Mouse (Mus musculus) hindbrain, embryonic 15.5 days (tissue): ENCODE data around the gene Usp35. TPM values are rescaled to one million over a fixed set of nuclear protein-coding genes. Genes with fewer than 3 reads are reported as not detected.

ENCODE experiments used
- ATAC-seq: fragments of 200-750 bp; cut with Nextera tagmentation; 2 replicates; pipeline ENCODE4 v1.8.0; 2017; ENCODE audit warnings: low read depth, moderate number of reproducible peaks, moderate TSS enrichment; ENCODE audit not compliant: low FRiP score
- H3K27ac ChIP-seq: fragments of 300-500 bp; sonication (generic); replicated peaks from 2 replicates; pipeline ENCODE4 v1.5.1; 2015; ENCODE audit warnings: mild to moderate bottlenecking, inconsistent platforms
- H3K27me3 ChIP-seq: fragments of 300-500 bp; sonication (generic); 2 replicates; pipeline ENCODE4 v1.6.1; 2015; ENCODE audit warnings: control low read depth, inconsistent platforms
- H3K36me3 ChIP-seq: fragments of 300-500 bp; sonication (generic); 2 replicates; pipeline ENCODE4 v1.6.1; 2015; ENCODE audit warnings: control low read depth, inconsistent platforms
- H3K4me1 ChIP-seq: fragments of 300-500 bp; sonication (generic); replicated peaks from 2 replicates; pipeline ENCODE4 v1.6.1; 2015; ENCODE audit warnings: control low read depth, inconsistent platforms
- H3K4me2 ChIP-seq: fragments of 300-500 bp; sonication (generic); 2 replicates; pipeline ENCODE4 v1.6.1; 2015; ENCODE audit warnings: moderate library complexity, mild to moderate bottlenecking, inconsistent platforms
- H3K4me3 ChIP-seq: fragments of 300-500 bp; sonication (generic); 2 replicates; pipeline ENCODE4 v1.5.1; 2015; ENCODE audit warnings: mild to moderate bottlenecking, inconsistent platforms
- H3K9ac ChIP-seq: fragments of 300-500 bp; sonication (generic); 2 replicates; pipeline ENCODE4 v1.6.1; 2015; ENCODE audit warnings: inconsistent platforms
- H3K9me3 ChIP-seq: fragments of 300-500 bp; sonication (generic); 2 replicates; pipeline ENCODE4 v1.6.1; 2016; ENCODE audit warnings: control low read depth, inconsistent platforms
- WGBS: fragments of 180-500 bp; shearing (Covaris S2); methylation state at CpG from one replicate; pipeline ENCODE4 v1.1.7; 2015; 5-methylcytosine and 5-hydroxymethylcytosine counted together
- polyA plus RNA-seq: library from polyadenylated mRNA; unstranded; fragments of >200 nt; fragmentation: Nextera tagmentation; extraction: Ambion mirVana; gene quantifications from 2 replicates; pipeline ENCODE4 v1.2.1, GENCODE M21; 2015

Gene Usp35
- polyA plus RNA-seq, 1 experiment from 2014 or later = 5.2 TPM

GRCm38 (mm10) chr7:97296986-97297385 lies 34.8 kb downstream of the Usp35 start:
- Histone ChIP-seq H3K27me3 (no peaks in the 10 kb centered on the region), H3K4me3 (no peak overlapping the region), H3K4me2 (no peak overlapping the region), H3K4me1 (no peaks in the 10 kb centered on the region), H3K27ac (no peak overlapping the region), H3K36me3 (peaks cover 10% of the 10 kb centered on the region; the same call in 1 of the 2 replicates), H3K9ac (no peak overlapping the region), H3K9me3 (no peaks in the 10 kb centered on the region)
- WGBS = 53% methylated on average over 2 of the region's 2 CpGs
- no peak for ATAC-seq

GRCm38 (mm10) chr7:97271068-97271467 lies 60.8 kb downstream of the Usp35 start:
- WGBS = 87% methylated on average over 1 of the region's 1 CpGs
- no peaks in the 10 kb centered on the region for H3K9me3 ChIP-seq
- H3K27ac ChIP-seq = no peak overlapping the region
- H3K4me3 ChIP-seq = no peak overlapping the region
- H3K9ac ChIP-seq = no peak overlapping the region
- ATAC-seq = no peak
- no peaks in the 10 kb centered on the region for H3K4me1 ChIP-seq
- 0 out of 2 replicates have a peak, but pooled peaks cover 3% of the 10 kb centered on the region for H3K36me3 ChIP-seq
- no peaks in the 10 kb centered on the region for H3K27me3 ChIP-seq
- no peak overlapping the region for H3K4me2 ChIP-seq

GRCm38 (mm10) chr7:97270367-97270766 lies 61.5 kb downstream of the Usp35 start:
- H3K27me3 ChIP-seq = no peaks in the 10 kb centered on the region
- H3K27ac ChIP-seq = no peak overlapping the region
- H3K9ac ChIP-seq = no peak overlapping the region
- no peaks in the 10 kb centered on the region for H3K9me3 ChIP-seq
- H3K4me1 ChIP-seq = no peaks in the 10 kb centered on the region
- H3K36me3 ChIP-seq = 0 out of 2 replicates have a peak, but pooled peaks cover 3% of the 10 kb centered on the region
- ATAC-seq = no peak
- H3K4me2 ChIP-seq = no peak overlapping the region
- no peak overlapping the region for H3K4me3 ChIP-seq

- Histone ChIP-seq H3K27me3 (no peaks in the 10 kb centered on the region), H3K36me3 (no peaks in the 10 kb centered on the region), H3K9ac (no peak overlapping the region), H3K9me3 (no peaks in the 10 kb centered on the region), H3K4me1 (no peaks in the 10 kb centered on the region), H3K27ac (no peak overlapping the region), H3K4me2 (no peak overlapping the region), H3K4me3 (no peak overlapping the region)
- 68% methylated on average over 1 of the region's 1 CpGs for WGBS
- no peak for ATAC-seq
Observed at GRCm38 (mm10) chr7:97262541-97262940, 69.3 kb downstream of the Usp35 start.

Other genes with a start within 250 kb of the Usp35 start
- gene Kctd21, start 307 bp upstream of the Usp35 start, polyA plus RNA-seq = 7.3 and 7.7 TPM in 2 replicates
- gene Alg8, start 39.6 kb upstream of the Usp35 start, polyA plus RNA-seq = 14.8 and 16.2 TPM in 2 replicates
- 440 and 478 TPM in 2 replicates for gene Ndufc2, start 68.0 kb upstream of the Usp35 start, polyA plus RNA-seq
- gene Thrsp, start 85.7 kb upstream of the Usp35 start, polyA plus RNA-seq = 2.4 and 3.3 TPM in 2 replicates
- 1.2 and 1.5 TPM in 2 replicates for gene Kctd14, start 119.3 kb upstream of the Usp35 start, polyA plus RNA-seq
- 41.4 and 42.5 TPM in 2 replicates for gene Ints4, start 148.9 kb upstream of the Usp35 start, polyA plus RNA-seq
- 53.0 and 59.2 TPM in 2 replicates for gene Aamdc, start 247.5 kb upstream of the Usp35 start, polyA plus RNA-seq
- gene Rsf1, start 247.9 kb upstream of the Usp35 start, polyA plus RNA-seq = 24.1 and 25.6 TPM in 2 replicates